Mouse (Mus musculus): ENCODE measurements around the gene 4930451I11Rik. TPM values are rescaled to one million over a fixed set of nuclear protein-coding genes. Genes with fewer than 3 reads are reported as not detected.

Gene 4930451I11Rik
- total RNA-seq (2021), result not detected

DNA sequence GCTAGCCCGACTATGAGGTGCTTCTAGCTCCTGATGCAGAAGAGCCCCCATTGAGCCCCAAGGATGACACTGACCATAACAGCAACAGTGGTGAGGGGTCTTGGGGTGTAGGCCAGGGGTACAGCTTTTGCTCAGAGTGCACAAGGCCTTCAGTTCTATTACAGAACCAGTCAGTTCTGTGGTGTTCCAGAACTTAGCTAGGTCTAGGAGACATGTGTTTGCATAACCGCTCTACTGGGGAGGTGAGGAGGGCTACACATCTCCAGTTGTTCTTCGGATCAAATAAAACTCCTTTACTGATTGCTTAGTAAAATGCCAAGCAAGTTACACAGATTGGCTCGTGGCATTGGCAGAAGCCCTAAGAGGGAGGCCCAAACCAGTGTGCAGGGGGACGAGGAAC is at the start of gene 4930451I11Rik:
Gene 4930451I11Rik (minus strand): TSS at position 101 of the 400 bp plus-strand sequence.
- intact Hi-C loops (cut with DNase I), result loop anchor here (2.0 kb wide), 1 partner anchor 279 kb away; no protein-coding TSS in a partner anchor
- no peak for DNase-seq (ENCODE audit: extremely low spot score in 1 of 2, low spot score in 2 of 2)

DNA sequence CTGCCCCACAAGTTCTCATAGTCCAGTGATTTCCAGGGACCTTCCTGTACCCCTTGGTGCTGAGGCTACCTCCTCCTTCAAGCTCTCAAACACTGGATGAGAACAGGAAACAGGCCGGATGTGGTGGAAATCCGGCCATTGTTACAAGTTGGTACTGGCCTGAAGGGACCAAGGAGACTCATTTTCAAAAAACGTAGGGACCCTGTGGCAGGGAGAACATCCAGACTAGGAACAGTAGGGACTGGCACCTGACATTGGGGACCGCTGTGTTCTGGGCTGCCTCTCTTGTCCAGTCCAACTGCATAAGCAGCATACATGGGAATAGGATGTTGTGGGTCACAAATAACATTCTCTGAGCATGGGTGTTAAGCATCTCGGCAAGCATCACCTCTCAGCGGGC is 49.6 kb upstream of the 4930451I11Rik start:
- DNase-seq (ENCODE audit: extremely low spot score in 1 of 2, low spot score in 2 of 2), result no peak
- intact Hi-C loops (cut with DNase I), result no loop called here

GRCm38 (mm10) chr7:126877239-126877638 is 45.8 kb upstream of the 4930451I11Rik start:
- intact Hi-C loops (cut with DNase I), result loop anchor here (5.0 kb wide), 1 partner anchor 85 kb away; no protein-coding TSS in a partner anchor

GRCm38 (mm10) chr7:126870520-126870891 is 39.1 kb upstream of the 4930451I11Rik start:
- intact Hi-C loops (cut with DNase I), result no loop called here
- DNase-seq (ENCODE audit: extremely low spot score in 1 of 2, low spot score in 2 of 2), result peak in 1 of 2 experiments; percentile 16

More at GRCm38 (mm10) chr7:126877239-126877638, 45.8 kb upstream of the 4930451I11Rik start:
- DNase-seq (ENCODE audit: extremely low spot score in 1 of 2, low spot score in 2 of 2), result no peak

GRCm38 (mm10) chr7:126869780-126870519 is 38.5 kb upstream of the 4930451I11Rik start:
- no peak for DNase-seq (ENCODE audit: extremely low spot score in 1 of 2, low spot score in 2 of 2)
- intact Hi-C loops (cut with DNase I), result no loop called here

GRCm38 (mm10) chr7:126868003-126868402 is 36.6 kb upstream of the 4930451I11Rik start:
- no peak for DNase-seq (ENCODE audit: extremely low spot score in 1 of 2, low spot score in 2 of 2)
- intact Hi-C loops (cut with DNase I), result no loop called here

- intact Hi-C loops (cut with DNase I), result no loop called here
- DNase-seq (ENCODE audit: extremely low spot score in 1 of 2, low spot score in 2 of 2), result no peak
Observed at GRCm38 (mm10) chr7:126867534-126867933, 36.1 kb upstream of the 4930451I11Rik start.

DNA sequence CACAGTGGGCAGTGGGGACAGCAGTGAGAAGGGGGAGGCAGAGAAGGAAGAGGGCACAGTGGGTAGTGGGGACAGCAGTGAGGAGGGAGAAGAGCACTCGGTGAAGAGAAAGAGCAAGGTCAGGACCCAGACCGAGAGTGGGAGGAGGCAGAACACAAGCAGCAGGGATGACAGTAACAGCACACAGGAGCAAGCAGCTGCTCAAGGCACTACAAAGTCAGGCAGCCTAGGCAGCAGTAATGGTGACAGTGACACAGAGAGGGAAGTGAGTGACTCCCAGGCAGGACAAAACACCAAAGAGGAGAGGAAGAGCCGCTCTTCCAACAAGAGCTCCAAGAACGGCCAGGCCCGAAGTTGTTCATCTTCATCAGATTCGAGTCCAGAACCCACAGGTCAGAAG is 32.4 kb upstream of the 4930451I11Rik start:
- intact Hi-C loops (cut with DNase I), result no loop called here

DNA sequence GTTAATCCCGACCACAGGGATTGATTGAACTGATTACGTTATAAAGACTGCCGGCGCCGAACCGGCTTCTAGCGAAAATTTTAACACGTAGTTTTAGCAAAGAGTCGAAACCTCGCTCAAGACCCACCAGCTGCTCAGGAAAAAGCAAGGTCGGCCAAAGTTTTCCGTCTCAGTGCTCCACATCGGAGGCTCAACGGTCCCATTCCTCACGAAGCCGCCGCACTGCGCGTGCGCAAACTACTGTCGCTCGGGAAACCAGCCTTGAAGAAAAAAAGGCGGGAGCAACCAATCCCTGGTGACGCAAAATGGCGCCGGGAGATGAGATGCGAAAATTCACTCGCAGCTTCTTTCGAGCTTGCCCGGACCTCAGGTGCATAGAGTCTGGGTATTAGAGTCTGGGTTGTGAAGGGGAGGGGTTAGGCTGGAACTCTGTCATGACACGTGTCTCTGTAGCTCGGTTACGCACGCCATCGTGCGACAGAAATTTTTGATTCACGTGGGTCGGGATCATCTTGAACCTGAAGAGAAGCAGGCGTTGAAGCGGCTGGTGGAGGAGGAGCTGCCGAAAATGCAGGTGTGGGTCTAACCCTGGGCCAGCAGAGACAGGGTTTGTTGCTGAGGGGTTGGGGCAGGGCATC is 30.8 kb upstream of the 4930451I11Rik start, which contains the start of gene Ino80e:
Gene Ino80e (minus strand): TSS at position 231 of the 638 bp plus-strand sequence.
- intact Hi-C loops (cut with DNase I), result no loop called here
- DNase-seq (ENCODE audit: extremely low spot score in 1 of 2, low spot score in 2 of 2), result peak; percentile 94 to 96

More for the DNA sequence above, 32.4 kb upstream of the 4930451I11Rik start:
- DNase-seq (ENCODE audit: extremely low spot score in 1 of 2, low spot score in 2 of 2), result no peak

DNA sequence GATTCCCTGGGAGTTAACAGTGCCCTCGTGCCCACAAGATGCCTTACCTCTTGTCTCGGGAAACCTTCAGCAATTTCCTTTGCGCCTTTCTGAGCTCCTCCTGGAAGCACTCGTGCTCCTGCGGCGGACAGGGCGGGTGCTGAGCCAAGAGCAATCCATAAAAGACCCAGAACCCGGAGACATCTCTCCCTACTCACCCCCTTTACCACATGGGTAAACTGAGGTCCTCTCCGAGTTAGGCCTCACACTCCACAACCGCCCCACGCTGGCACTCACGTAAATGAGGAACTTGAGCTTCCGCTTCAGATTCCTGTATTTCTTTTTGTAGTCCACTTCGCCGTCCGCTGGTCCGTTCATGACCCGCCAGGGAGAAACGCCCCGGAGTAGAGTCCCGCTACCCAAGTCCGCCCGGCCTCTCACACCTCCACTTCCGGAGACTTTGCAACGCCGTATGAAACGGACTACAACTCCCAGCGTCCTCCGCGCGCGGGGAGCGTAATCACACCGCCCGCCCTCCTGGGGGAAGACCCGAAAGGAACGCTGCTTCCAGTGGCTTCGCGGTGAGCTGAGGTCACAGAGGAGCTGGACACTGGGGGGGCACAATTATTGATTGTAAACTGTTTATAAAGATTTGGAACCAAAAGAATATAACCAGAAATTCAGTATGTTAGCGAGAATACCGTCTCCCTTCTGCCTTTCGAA is 30.1 kb upstream of the 4930451I11Rik start, which contains the start of gene Hirip3:
Gene Hirip3 (plus strand): TSS at position 544 of the 702 bp plus-strand sequence.
- intact Hi-C loops (cut with DNase I), result loop anchor here (2.0 kb wide), 1 partner anchor 39 kb away; no protein-coding TSS in a partner anchor

GRCm38 (mm10) chr7:126860987-126861386 is 29.5 kb upstream of the 4930451I11Rik start:
- no peak for DNase-seq (ENCODE audit: extremely low spot score in 1 of 2, low spot score in 2 of 2)
- intact Hi-C loops (cut with DNase I), result loop anchor here (2.0 kb wide), 1 partner anchor 38 kb away; no protein-coding TSS in a partner anchor

More for the DNA sequence above, 30.1 kb upstream of the 4930451I11Rik start, which contains the start of gene Hirip3:
- peak; percentile 93 to 96 for DNase-seq (ENCODE audit: extremely low spot score in 1 of 2, low spot score in 2 of 2)

DNA sequence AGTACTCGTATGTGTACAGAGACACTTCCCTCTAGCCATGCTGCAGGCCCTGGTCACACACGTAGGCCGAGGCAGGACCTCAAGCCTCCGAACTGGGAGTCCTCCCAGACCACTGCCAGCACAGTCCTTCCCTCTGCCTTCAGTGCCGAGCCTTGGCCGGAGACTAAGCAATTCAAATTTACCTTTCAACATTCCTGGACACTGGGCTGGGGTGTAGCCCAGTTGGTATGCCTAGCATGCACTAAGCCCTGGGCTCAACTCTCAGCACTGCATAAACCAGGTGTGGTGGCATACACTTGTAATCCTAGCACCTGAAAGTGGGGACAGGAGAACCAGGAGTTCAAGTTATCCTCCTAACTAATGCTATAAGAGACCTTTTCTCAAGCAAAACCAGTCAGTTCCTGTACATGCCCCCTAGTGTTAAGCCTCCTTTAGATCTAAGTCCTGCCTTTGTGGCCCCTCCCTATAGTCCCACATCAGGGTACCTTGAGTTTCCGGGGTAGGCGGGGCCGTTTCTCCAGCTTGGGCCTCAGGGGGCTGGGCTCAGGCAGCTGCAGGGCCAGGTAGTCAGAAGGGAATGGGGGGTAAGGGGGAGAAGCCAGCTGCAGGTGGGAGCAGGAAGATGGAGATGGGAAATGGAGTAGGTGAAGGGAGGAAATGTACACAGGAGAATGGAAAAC is 25.4 kb upstream of the 4930451I11Rik start:
- peak in 1 of 2 experiments; percentile 24 for DNase-seq (ENCODE audit: extremely low spot score in 1 of 2, low spot score in 2 of 2)
- intact Hi-C loops (cut with DNase I), result no loop called here

DNA sequence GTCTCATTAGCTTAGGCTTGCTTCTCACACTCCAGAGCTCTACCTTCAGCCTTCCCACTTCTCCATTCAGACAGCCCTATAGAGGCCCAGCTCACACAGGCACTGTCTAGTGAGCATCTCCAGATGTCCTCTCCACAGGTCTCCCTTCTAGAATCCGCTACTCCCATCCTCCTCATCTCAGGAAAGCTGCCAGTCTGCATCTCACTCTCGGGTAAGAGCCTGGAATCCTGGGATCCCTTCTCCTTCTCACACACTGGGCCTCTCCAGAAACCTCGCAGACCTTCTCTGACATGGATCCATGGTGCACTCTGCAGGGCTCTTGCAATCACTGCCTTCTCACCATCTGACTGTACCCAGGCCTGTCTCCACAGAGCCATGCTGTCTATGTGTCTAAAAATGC is 24.2 kb upstream of the 4930451I11Rik start:
- DNase-seq (ENCODE audit: extremely low spot score in 1 of 2, low spot score in 2 of 2), result peak in 1 of 2 experiments; percentile 17
- intact Hi-C loops (cut with DNase I), result no loop called here

DNA sequence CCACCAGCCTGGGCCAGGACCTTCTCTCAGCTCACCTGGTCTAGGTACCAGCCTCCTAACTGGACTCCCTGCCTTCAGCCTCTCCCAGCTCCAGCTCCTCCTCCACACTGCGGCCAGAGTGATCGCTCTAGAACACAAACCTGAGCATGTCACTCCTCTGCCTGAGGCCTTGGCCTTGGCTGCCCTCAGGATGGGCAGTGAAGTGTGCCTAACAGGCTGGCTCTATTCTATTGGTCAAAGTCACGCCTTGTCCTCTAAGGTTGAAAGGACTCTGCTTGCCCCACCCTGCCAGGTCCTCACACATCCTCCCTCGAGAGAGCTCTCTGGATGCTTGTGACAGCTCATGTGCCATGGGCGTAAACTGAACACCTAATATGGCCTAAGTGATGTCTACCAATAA is 22.0 kb upstream of the 4930451I11Rik start:
- intact Hi-C loops (cut with DNase I), result no loop called here

GRCm38 (mm10) chr7:126851192-126851591 is 19.8 kb upstream of the 4930451I11Rik start:
- no peak for DNase-seq (ENCODE audit: extremely low spot score in 1 of 2, low spot score in 2 of 2)
- intact Hi-C loops (cut with DNase I), result no loop called here

More for the DNA sequence above, 22.0 kb upstream of the 4930451I11Rik start:
- peak in 1 of 2 experiments; percentile 16 for DNase-seq (ENCODE audit: extremely low spot score in 1 of 2, low spot score in 2 of 2)

DNA sequence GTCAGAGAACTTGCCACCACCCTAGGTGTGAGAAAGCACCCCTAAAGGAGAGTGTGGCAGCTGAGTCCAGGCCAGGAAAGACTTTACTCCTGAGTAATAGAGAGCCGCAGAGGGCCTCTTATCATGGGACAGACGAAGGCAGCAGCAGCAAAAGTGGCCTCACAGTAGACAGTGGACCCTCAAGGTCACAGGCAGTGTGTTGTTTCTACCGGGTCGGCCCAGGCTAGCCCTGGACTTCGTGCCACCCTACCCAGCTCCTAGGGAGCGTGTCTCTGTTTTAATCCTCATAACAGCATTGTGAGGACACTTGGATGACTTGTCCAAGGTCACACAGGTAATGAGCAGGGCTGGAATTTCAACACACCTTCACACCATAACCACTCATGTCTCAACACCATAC is 18.7 kb upstream of the 4930451I11Rik start:
- no peak for DNase-seq (ENCODE audit: extremely low spot score in 1 of 2, low spot score in 2 of 2)
- intact Hi-C loops (cut with DNase I), result no loop called here

DNA sequence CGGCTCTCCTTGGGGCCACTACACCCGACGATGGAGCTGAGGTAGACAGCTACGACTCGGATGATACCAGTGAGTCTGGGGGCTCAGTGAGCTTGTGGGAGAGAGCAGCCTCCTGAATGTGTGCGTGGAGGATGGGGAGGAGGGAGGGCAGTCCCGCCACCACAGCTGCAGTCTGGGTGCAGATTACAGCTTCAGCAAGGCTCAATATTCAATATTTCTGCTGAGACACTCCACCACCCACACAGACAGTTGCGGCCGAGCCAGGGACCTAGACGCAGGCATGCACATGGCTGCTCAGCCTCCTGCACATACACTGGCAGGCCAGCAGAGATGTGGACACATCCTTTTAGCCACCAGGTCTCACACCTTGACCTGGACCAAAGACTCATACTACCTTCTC is 17.4 kb upstream of the 4930451I11Rik start:
- intact Hi-C loops (cut with DNase I), result no loop called here
- peak in 1 of 2 experiments; percentile 49 for DNase-seq (ENCODE audit: extremely low spot score in 1 of 2, low spot score in 2 of 2)
